Mouse (Mus musculus) cerebellum, postnatal 25 days (tissue): ENCODE results near the gene Uap1l1.

Source experiments
- DNase-seq, 2 experiments: peaks; one replicate each; pipeline ENCODE4 v3.0.0; 2021; ENCODE audit warnings: mixed read lengths in 2 of 2

Gene Uap1l1

DNA sequence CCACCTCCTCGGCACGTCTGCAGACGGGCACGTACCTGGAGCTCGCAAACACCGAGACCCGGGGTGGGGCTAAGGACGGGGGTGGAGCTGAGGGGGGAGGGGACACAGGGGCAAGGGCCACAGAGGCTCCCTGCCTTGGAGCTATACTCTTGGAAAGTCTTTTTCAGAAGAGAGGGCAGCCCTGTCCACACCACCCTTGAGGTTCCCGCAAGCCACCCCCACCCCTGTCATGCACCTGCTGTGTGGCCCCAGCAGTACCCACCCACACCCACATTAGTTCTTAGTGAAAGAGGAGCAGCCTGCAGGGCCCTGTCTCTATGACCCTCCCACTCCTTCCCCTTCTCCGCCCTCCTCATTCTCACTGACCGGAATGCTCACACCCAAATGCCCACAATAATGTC is 54.0 kb downstream of the Uap1l1 start:
- DNase-seq, result no peak

DNA sequence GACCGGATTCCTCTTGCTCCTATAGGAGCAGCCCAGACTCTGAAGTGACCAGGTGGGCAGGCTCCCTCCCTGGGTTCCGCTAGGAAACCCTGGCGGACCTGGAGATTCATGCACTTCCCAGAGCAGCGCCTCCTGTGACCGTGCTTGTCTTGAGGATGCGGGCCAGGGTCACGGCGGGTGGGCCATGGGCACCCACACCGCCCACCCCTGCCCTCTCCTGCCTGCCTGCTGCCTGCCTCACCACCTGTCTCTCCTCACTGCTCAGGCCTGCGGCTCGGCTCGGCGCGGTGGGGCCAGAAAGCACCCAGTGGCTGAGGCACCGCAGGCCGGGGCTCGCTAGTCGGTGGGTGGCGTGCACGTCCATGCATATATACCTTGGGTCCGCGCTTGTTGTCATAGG is 54.5 kb downstream of the Uap1l1 start:
- DNase-seq, result peak; percentile 61 to 67

GRCm38 (mm10) chr2:25310180-25310579 is 55.3 kb downstream of the Uap1l1 start:
- DNase-seq, result peak; percentile 63 to 64
